Mouse (Mus musculus): ENCODE data around the gene Zbtb8a. TPM values are rescaled to one million over a fixed set of nuclear protein-coding genes. Genes with fewer than 3 reads are reported as not detected.

Zbtb8a gene
- 10 to 100 TPM in 1 of 2 experiments, 1 to 10 TPM in 1; 9.3 to 10.8 TPM for polyA plus RNA-seq (2017; shearing (Covaris generic))

DNA sequence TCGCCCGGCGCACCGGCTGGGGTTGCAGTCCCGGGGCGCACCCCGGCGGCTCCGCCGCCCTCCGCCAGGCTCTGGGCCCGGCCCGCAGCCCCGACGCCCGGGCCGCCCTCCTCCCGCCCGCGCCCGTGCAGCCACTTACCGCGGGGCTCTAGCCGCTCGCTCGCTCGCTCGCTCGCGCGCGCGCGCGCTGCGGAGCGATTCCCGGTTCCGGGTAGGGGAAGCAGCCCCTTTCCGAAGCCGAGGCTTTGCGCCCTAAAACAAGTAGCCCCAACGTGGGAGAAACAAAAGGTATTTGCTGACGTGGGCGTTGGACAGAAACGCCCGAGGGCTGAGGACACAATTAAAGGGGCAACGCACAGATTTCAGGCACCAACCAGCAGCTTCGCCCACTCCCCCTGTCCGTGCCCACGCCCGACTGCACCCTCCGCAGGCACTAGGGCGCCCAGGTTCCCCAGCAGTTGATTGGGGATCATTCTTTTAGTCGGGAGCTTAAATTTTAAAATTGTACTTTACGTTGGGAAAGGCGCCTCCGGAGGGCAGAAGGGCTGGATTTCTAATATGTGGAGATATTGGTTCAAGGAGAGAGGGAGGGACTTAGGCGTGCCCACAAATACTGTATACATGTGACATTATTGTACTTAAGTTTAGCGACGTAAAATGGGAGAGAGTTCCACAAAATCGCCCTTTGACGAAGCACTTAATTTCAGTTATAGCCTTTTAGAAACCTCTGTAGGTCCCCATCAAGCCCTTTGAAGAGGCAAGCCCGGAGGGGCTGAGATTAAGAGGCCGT is at the start of gene Zbtb8a:
TSS of gene Zbtb8a (minus strand) at position 516 of the 790 bp plus-strand sequence.

GRCm38 (mm10) chr4:129335216-129336074 is 42.5 kb downstream of the Zbtb8a start, which contains the start of the genes Rbbp4 and Zbtb8os:
TSS of gene Rbbp4 (minus strand) at chr4:129335370.
TSS of gene Zbtb8os (plus strand) at chr4:129335695.

Other genes with a start within 250 kb of the Zbtb8a start
- under 1 TPM in 1 of 2 experiments, not detected in 1; 0.32 TPM for gene Fndc5, start 241.1 kb downstream of the Zbtb8a start, polyA plus RNA-seq (2017; shearing (Covaris generic))
- gene S100pbp, start 188.4 kb downstream of the Zbtb8a start, polyA plus RNA-seq (2017; shearing (Covaris generic)): 10 to 100 TPM; 13.8 to 18.0 TPM
- 10 to 100 TPM; 43.2 to 46.1 TPM for gene Yars, start 188.4 kb downstream of the Zbtb8a start, polyA plus RNA-seq (2017; shearing (Covaris generic))
- gene C77080, start 116.7 kb downstream of the Zbtb8a start, polyA plus RNA-seq (2017; shearing (Covaris generic)): 1 to 10 TPM; 1.0 to 1.5 TPM
- gene Sync, start 90.5 kb downstream of the Zbtb8a start, polyA plus RNA-seq (2017; shearing (Covaris generic)): under 1 TPM; 0.11 to 0.37 TPM
- 100 to 1,000 TPM; 350 to 355 TPM for gene Rbbp4, start 42.7 kb downstream of the Zbtb8a start, polyA plus RNA-seq (2017; shearing (Covaris generic))
- gene Zbtb8os, start 42.4 kb downstream of the Zbtb8a start, polyA plus RNA-seq (2017; shearing (Covaris generic)): 10 to 100 TPM; 93.9 to 95.4 TPM
- gene Zbtb8b, start 62.7 kb upstream of the Zbtb8a start, polyA plus RNA-seq (2017; shearing (Covaris generic)): under 1 TPM in 1 of 2 experiments, not detected in 1; 0.05 TPM
- 10 to 100 TPM; 26.0 to 29.6 TPM for gene Bsdc1, start 83.5 kb upstream of the Zbtb8a start, polyA plus RNA-seq (2017; shearing (Covaris generic))
- not detected for gene Tssk3, start 112.9 kb upstream of the Zbtb8a start, polyA plus RNA-seq (2017; shearing (Covaris generic))
- not detected for gene Fam229a, start 113.1 kb upstream of the Zbtb8a start, polyA plus RNA-seq (2017; shearing (Covaris generic))
- gene Marcksl1, start 135.5 kb upstream of the Zbtb8a start, polyA plus RNA-seq (2017; shearing (Covaris generic)): 10 to 100 TPM; 49.7 to 61.2 TPM
- 100 to 1,000 TPM; 282 to 317 TPM for gene Hdac1, start 164.6 kb upstream of the Zbtb8a start, polyA plus RNA-seq (2017; shearing (Covaris generic))
- 1,000 to 10,000 TPM; 1,347 to 1,373 TPM for gene Lck, start 195.5 kb upstream of the Zbtb8a start, polyA plus RNA-seq (2017; shearing (Covaris generic))
- gene Fam167b, start 200.4 kb upstream of the Zbtb8a start, polyA plus RNA-seq (2017; shearing (Covaris generic)): under 1 TPM in 1 of 2 experiments, not detected in 1; 0.47 TPM
- gene Eif3i, start 222.5 kb upstream of the Zbtb8a start, polyA plus RNA-seq (2017; shearing (Covaris generic)): 100 to 1,000 TPM; 194 to 246 TPM
- gene Tmem234, start 222.6 kb upstream of the Zbtb8a start, polyA plus RNA-seq (2017; shearing (Covaris generic)): 100 to 1,000 TPM; 215 to 273 TPM
- 1 to 10 TPM; 4.6 to 7.9 TPM for gene Dcdc2b, start 236.1 kb upstream of the Zbtb8a start, polyA plus RNA-seq (2017; shearing (Covaris generic))
- gene Iqcc, start 241.0 kb upstream of the Zbtb8a start, polyA plus RNA-seq (2017; shearing (Covaris generic)): 10 to 100 TPM; 26.3 to 35.0 TPM
- gene Ccdc28b, start 245.8 kb upstream of the Zbtb8a start, polyA plus RNA-seq (2017; shearing (Covaris generic)): 10 to 100 TPM; 29.9 to 68.8 TPM

Data from activated CD4-positive, CD25-positive, alpha-beta regulatory T cell (primary cell).